Mouse (Mus musculus) kidney, adult 9 months (tissue): ENCODE measurements at regions not wholly inside any gene's neighbourhood (a gene's known extent, or its start where the extent isn't known, plus 50 kb on each side); places are given as distances from the start of the nearest gene placed in this dataset.

ENCODE experiments used
- DNase-seq: peaks from one replicate; pipeline ENCODE4 v3.0.0; 2022

DNA sequence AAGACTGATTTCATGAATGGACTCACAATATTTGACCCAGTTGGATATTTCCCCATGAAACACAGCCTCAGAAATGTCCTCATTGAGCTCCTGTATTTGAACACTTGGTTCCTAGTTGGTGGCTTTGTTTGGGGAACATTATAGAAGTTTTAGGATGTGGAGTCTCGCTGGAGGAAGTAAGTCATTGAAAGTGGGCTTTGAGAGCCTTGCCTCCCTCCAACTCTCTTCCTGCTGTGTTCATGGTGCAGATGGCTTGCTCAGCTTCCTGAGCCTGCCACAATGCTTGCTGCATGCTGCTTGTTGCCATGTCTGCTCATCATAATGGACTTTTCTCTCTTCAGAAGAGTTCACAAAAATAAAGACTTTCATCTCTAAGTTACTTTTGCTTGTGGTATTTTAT, 239.5 kb upstream of the Trib2 start:
- no peak for DNase-seq

DNA sequence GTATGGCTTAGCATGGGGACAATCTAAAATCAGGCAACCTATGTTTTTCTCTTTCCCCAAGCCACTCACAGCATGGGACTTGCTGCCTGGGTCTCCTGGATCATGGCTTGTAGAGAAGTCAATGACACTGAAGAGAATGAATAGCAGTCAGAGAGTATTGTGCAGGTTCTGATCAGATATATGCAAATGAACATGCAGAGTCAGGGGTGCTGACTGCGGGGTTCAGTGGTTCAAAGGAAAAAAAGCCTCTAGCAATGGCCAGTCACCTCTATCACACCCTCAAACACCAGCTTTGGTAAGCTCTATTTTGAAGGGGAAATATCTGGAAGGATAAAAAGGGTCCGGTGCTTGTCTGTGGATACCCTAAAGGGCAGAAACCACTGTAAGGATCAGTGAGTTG, 237.9 kb upstream of the Trib2 start:
- DNase-seq = no peak

DNA sequence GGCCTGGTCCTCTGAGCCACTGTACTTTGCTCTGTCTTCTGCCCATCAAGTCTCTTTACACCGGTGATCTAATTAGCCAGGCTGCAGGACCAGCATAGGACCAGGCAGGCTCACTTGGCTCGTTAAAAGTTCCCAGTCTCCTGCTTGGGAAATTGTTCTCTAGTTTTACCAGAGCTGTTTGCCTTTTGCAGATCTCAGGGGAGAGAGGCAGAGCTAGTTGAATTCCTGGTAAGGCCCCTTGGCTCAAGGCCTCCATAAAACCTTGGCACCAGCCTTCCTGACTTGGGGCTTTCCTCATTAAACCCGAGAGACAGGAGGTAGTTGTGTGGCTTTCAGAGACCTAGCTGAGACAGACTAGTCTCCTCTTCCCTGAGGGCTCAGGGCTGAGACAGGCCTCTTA, 237.0 kb upstream of the Trib2 start:
- no peak for DNase-seq

DNA sequence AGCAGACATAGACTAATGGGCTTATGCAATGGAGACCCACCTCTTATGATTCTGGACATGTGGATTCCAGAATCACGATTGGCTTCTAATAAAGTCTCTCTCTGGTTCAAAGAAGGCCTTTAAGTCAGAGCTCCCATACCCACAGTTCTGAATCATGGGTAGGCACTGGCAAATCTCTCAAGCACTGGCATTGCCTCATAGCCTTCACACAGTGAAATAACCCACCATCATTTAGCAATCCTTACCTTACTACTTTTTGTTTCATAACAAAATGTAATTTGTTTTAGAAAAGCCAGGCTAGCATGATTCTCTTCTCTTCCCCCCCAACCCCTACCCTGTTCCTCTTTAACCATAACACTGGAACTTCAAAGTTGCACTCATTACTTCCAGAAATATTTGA, 236.3 kb upstream of the Trib2 start:
- no peak for DNase-seq

DNA sequence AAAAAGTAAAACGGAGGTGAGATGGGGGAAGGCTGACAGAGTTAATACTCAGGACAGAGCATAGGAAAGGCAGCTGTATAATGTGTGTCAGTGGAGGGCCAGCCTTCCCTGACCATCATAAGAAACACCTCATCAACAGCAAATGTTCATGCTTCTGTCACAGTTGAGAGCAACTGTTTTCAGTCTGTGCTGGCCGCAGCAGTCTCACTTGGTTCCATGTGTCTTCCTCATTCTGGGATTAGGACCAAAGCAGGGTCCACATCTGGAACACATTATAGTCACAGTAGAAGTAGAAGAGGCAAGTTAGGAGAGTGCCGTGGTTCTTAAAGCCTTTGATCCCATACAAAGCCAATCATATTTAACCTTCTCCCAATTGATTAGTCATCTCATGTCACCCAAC, 235.6 kb upstream of the Trib2 start:
- DNase-seq = no peak

DNA sequence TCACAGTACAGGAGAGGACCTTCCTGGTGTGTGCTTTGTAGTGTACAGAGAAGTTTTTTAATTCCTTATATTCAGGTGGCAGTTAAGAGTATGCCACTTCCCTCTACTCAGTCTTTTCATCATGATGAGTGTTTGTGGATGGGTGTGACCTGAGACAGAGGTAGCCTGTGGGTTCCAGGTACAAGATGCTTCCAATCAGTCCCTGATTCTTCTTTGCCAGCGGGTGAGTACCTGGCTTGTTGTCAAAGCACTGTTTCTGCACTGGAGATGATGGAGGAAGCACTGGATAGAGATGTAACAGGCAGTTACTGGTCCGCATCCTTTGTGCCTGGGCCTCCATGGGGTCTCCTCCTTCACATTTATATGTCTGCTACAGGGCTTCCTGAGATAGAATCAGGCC, 234.7 kb upstream of the Trib2 start:
- no peak for DNase-seq

DNA sequence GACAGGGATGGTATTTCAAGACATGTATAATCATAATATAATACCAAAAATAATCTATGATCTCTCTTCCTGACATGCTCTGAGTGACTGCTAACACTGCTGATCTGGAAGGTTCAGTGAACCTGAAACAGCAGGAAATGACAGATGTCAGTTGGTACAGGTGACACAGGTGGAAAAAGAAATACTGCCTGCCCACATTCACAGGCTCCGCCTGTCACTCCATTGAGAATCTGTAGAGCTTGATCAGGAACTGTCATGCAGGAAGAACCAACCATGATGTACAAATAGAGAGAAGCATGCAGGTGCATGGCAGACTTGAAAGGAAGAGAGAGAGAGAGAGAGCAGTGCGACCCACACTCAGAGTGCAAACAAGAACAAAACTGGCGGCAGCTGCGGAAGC, 232.8 kb upstream of the Trib2 start:
- DNase-seq = no peak

DNA sequence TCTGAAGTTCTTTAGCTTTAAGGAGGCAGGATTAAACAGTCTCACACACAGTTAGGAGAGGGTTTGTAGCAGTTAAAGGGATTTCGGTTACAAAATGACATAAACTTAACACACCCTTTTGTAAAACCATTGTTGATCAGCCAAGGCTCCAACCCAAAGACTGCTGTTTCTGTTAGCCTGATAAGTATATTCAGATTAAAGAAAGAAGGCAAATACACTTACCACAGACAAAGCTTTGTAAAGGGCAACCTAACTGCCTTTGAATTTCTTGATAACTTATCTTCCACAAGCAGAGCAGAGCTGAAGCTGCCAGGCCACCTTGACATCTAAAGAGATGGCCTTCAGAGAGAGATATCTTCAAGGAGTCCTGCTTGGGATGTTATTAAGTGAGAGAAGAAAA, 229.9 kb upstream of the Trib2 start:
- no peak for DNase-seq

DNA sequence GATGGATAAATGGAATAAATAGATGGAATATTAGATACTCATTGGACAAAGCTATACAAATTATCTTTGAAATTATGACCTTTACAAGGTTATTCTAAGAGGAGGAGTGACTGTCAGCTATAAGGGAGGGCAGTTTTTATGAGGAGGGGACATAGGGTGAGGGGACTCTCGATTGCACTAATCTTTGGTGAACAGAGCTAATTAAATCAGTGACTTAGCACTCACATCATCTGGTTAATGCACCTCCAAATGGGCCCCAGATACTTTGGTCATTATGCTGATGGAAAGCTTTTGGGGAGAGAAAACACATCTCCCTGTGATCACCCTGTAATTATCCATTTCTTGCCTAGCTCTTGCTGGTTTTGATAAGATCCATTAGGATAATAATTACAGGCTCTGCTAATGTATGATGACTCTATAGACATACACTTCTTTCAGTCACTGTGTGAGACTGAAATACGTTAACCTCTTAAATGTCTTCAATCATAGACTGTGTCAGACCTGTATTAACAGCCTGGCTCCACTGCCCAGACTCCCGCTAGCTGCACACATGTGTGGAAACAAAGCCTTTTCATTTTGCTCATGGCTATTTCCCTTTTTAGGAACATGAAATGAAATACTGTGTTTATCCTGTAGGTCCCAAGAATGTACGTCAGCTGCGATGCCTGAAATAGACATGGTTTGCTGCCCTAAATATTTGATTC, 229.2 kb upstream of the Trib2 start:
- no peak for DNase-seq

DNA sequence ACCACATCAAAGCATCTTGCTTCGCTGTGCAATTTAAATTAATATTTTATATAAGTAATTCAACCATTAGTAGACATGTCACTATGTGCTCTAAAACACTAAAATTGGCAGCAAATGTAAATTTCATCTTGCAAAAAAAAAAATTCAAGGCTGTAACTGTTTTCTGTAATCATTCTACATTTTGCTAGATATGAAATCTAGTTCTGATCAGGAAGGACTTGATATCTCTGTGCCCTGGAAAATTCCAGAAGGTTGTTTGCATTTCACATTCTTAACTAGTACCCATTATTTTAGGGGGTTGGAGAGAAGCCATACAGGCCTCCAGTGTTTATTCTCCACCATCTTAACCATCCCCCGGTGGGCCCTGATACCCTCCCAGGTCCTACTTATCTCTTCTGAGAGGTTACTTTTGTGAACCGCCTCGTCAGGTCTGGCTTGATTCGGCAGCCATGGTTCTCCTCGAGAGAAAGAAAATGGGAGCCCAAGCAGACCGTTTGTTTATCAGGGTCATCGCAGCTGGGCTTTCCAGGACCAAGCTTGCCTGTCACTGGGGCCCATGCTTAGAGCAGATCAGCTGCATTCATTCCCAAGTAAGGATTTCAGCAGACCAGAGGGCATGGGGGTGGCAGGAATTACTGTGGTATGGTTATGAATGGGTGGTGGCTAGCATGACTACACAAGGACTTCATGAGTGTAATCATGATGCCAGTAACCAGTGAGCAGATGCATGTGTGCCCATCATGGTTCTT, 226.9 kb upstream of the Trib2 start:
- no peak for DNase-seq

DNA sequence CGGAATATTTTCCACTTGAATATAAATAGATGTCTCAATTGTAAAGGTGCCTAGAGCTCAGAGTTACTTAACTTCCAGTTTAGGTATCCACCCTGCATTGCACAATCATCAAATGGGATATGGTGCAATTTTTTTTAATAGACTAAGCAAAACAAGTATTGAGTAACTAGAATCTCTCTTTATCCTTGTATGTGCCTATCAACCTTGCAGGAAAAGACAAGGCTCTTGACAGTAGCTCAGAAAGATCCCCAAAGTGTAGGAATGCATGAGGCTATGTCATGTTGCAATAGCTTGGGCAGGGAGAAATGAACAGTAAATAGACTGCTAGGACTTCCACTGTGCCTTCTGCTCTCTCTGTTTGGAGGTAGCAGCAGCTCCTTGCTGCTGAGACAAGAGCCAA, 225.6 kb upstream of the Trib2 start:
- no peak for DNase-seq

DNA sequence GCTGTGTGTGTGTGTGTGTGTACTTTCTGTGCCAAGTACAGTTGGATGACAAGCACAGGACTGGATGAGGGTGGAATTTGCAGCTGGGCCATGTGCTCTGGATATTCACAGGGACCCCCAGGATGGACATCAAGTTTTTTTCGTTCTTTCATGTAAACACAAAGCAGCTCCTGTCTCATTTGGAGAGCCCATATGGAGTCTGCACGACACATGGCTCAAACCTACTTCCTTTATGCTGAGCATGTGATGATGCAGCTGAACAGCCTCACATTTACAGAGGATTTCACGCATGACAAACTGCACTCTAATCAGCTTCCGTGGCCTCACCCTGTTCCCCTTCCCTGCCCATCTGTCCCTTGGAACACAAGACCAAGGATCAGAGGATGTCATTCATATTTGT, 224.4 kb upstream of the Trib2 start:
- DNase-seq = no peak

DNA sequence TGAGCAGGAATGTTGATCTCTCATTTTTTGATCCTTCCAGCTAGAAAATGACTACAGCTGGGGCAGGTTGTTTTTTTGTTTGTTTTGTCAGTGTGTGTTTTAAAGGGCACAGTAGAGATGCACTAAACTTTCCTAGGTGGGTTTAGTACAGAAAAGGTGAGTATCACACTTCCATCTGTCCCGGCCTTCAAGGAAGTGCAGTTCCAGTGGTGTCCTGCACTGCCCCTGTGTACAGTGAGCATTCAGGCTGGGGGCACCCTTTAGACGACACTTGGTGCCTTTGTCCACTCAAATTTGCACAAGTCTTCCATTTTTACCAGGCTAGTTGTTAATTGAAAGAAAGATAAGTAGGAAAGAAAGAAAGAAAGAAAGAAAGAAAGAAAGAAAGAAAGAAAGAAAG, 218.8 kb upstream of the Trib2 start:
- DNase-seq = no peak

DNA sequence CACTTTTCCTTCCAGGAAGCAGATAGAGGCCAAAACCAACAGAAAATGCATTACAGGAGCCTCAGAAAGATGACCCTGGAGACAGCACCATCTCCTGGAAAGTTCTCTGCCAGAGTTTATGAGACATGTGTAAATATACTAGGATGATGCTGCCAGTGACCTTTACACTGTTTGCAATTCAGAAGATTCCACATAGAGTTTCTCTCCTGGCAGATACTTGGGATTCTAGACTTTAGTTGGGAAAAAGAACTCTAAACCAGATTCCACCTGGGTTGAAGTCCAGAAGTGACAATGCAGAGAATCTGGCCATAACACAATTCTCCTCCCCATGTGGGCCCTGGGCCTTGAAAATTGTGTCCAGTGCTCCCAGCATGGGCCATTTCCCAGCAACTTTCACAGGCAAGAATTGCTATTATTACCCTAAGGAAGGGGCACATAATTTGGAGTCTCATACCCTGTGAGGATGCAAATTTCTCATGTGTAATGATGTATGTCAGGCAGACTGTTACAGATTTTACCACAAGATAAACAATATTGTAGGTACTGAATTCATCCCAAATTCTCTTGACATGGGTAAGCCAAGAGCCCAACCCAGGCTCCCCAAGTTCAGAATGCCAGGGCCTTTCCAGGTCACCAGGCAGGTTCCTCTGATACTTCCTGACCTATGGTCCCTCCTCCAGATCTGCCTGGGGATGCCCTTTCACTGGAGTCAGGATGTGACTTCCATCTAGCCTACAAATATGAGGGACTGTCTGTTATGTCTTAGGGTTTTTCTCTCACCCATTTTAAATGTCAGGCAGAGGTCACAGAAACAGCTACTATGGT, 218.2 kb upstream of the Trib2 start:
- DNase-seq = no peak

DNA sequence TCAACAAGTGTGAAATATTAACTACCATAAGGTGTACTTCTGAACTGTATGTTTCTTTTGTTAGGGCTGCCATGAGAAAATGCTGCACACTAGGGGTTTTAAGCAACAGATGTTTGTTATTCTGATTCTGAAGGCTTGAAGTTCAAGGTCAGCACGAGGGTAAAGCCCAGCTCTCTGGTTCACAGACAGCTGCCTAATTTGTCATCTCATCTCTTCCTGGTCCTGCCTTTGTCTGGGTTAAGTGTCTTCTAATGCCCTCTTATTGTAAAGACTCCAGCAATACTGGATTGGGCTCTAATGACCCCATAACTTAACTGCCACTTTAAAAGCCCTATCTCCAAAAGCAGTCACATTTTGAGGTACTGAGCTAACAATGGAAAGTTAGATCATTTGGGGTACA, 209.9 kb upstream of the Trib2 start:
- no peak for DNase-seq

DNA sequence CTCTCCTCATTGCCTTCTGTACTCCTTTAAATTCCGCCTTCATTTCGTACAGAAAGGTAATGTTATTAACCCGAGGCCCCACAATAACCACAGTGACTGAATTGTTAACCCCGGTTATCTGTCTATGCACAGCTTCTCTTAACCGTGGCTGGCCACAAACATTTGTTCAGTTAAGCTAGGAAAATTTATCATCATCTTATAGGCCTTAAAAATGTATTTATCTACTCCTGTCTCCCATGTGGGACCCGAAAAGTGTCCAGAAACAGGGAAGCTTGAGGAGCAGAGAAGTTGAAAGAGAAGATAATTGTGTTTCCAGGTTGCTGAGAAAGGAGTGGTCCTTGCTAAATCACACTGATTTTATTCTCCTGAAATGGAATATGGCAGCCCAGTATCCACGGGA, 206.6 kb upstream of the Trib2 start:
- no peak for DNase-seq

DNA sequence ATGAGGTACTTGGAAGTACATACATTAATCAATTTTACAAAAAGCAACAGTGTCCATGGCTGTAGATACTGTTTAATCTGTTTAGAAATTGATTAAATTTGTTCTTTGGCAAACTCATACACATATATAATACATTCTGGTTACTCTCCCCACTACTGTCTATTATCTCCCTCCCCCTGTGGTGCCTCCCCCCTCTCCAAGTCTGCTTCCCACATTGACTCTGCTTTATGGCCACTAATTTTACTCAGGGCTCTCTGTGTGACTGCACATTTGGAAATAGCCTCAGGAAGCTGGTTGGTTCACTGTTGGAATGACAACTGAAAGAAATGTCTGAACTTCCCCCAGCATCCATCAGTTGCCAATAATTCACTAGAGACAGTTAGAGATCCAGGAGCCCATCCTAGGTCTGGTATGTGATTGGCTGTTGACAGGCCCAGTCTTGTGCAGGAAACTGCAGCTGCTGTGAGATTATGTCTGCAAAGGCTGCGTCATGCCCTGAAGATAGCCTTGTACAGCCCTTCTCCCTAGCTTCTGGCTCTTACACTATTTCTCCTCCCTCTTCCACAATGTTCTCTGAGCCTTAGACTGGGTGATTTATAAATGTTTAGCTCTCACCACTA, 204.6 kb upstream of the Trib2 start:
- DNase-seq = peak; percentile 35

DNA sequence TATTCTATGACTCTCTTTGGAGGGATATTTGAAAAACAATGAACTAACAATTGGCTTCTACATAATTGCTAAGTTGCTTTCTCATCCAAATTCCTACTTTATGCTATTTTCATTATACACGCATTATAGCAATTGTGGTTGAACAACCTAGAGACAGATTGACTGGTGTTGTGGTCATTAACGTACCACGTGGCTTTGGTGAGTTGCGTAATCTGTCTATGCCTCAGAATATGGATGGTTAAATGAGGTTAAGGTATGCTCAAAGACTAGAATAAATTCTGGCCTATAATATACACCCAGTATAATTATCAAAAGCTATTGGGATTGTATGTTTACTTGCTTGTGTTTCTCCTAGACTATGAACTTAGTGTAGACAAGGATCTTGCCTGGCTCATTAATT, 201.5 kb upstream of the Trib2 start:
- no peak for DNase-seq

DNA sequence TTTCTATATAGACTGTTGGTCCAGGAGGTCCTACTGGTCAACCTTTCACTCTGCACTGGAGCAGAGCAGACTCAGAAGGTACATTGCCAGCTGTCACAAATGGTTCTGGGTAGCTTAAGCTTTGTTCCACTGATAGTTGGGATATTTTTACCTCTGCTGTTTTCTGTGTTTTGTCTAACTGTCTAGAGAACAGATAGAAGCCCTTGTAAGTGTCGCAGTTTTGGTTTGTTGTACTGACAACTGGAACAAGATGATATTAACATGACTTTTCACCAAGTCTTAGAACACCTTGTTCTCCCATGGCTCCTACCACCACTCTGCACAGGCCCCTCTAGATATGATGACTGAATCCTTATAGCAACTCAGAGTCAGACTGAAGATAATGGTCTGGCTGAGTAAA, 199.9 kb upstream of the Trib2 start:
- DNase-seq = no peak

DNA sequence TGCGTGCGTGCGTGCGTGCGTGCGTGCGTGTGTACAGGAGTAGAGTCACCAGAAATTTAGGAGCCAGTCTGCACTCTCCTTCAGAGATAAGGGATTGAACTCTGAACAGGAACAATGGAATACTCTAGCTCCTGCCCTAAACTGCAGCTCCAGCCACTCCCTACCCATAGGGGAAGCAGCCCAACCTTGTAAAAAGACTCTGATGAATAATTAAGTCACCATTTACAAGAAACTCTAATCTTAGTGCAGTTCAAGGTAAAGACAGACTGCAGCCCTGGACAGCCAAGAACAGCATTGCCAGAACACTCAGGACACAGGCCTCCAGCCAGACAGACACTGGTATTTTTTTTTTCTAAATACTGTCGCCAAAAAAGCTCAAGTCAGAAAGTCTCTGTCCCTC, 198.9 kb upstream of the Trib2 start:
- no peak for DNase-seq

DNA sequence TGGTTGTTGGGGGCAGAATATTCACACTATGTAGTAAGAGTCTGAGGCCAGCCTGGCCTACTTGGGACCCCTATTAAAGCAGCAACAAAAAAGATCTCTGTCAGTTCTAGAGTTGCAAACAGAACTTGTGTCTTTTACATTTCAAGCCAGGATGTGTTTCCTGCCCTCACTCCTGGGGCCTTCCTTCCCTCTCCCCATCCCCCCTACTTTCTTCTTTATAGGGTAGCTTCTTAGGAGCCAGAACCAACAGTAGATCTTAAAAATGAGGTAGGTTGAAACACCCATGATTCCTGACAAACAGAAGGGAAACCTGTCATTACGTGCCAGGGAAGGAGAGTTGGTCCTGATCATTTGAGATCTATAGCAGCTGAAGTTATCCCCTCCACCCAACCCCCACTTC, 198.0 kb upstream of the Trib2 start:
- no peak for DNase-seq

DNA sequence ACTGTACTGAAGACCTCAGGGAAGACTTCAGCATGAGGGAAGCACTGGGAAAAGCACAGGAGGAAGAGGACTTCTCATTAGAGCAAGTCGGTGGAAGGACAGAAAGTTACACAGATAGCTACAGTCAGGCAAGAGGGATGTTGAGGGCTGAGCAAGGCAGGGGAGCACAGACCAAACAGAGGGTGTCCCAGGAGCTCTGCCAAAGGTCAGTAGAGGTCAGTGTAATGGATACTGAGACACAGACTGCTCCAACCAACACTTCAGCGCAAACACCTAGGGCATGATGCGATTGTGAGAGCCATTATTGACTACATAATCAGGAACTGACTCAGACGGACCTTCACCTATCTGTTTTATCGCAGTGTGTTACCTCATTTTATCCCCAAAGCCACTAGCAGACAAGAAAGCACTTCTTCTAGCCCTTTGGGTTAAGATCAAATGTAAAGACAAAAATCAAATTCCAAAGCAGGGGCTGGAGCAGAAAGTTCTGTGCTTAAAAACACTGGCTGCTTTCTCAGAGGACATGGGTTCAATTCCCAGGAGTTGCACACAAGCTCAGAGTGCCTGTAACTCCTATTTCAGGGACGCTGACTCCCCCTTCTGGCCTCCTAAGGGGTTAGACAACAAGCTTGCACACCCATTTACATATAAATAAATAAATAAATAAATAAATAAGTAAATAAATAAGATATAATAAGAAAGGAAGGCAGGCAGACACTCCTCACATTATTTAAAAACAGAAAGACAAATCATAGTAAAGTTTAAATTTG, 197.3 kb upstream of the Trib2 start:
- DNase-seq = no peak

DNA sequence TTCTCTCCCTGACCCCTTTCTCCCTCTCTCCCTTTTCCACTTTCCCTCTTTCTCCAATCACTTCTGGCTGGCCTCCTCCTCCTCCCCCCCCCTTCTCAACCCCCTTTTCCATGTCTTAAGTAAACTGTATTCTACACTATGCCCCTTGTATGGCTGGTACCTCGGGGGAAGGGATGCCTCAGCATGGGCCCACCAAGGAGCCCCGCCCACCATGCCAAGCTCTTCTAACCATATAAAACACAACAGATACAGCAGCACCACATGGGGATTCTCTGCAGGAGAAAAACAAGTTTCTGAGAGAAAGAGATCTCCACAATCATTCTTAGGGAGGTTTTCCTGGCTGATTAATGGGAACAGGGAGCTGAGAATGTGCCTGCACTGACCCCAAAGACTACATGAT, 196.6 kb upstream of the Trib2 start:
- DNase-seq = no peak
